Mouse (Mus musculus) MEL-GATA-1-ER (cell line): ENCODE results near the gene Cypt4.
"Not testable (repeated sequence)": the region's sequence is repeated elsewhere in the genome, so short reads cannot be mapped to it uniquely, and the experiment has no call there.

ENCODE experiments used
- DNase-seq: peaks from one replicate; pipeline ENCODE4 v3.0.0-alpha.2; 2012; ENCODE audit warnings: low read depth; ENCODE audit errors: extremely low read depth

Cypt4 gene

DNA sequence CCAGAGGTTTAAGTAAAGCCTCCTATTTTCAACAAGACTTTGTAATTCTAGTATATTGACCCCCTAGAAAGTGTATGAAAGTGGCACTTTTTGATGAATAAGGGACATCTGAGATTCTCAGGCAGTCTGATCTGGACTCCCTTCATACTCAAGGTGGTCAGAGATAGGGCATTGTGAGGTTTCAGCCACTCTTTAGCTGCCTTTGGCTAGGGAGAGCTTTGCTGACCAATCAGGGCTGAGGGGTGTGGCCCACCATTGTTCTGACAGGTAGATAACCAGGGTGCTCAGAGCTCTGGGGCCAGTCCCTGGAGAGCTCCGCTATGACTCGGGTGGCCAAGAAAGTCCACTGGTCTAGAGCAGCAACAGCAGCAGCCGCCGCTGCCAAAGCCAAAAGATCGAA lies at the start of gene Cypt4:
TSS of gene Cypt4 (plus strand) at position 301 of the 400 bp plus-strand sequence.
- no peak for DNase-seq

DNA sequence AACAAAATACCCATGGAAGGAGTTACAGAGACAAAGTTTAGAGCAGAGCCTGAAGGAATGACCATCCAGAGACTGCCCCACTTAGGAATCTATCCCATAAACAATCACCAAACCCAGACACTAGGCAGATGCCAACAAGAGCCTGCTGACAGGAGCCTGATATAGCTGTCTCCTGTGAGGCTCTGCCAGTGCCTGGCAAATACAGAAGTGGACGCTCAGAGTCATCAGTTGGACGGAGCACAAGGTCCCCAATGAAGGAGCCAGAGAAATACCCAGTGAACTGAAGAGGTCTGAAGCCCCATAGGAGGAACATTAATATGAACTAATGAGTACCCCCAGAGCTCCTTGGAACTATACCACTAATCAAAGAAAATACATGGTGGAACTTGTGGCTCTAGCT lies 12.3 kb downstream of the Cypt4 start:
- not testable (repeated sequence) for DNase-seq
